Mouse (Mus musculus): ENCODE data around the gene Casc3.

Gene Casc3

DNA sequence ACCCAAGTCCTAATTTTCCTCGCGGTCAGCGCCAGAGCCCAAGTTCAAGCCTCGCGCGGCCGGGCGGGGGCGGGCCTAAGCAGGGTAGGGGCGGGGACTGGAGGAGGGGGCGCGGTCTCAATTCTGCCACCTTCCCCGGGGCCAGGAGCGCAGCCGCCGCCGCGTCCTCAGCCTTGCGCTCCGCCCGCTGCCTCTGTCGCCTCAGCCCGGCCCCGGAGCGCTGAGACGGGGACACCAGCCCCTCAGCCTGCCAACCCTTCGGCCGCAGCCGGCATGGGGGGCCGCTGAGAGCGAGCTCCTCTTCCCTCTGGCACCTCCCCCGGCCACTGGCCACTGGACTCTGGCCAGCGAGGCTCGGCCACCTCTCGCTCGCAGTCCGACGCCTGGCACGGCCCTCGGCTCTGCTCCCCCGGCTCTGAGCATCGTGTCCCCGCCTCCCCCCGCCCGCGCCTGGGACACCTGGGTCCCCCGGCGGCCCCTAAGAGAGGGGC, 32.0 kb downstream of the Casc3 start, which contains the start of gene Rapgefl1:
Rapgefl1 (plus strand) TSS at position 135 of the 491 bp plus-strand sequence.
- peak; percentile 93 for DNase-seq

DNA sequence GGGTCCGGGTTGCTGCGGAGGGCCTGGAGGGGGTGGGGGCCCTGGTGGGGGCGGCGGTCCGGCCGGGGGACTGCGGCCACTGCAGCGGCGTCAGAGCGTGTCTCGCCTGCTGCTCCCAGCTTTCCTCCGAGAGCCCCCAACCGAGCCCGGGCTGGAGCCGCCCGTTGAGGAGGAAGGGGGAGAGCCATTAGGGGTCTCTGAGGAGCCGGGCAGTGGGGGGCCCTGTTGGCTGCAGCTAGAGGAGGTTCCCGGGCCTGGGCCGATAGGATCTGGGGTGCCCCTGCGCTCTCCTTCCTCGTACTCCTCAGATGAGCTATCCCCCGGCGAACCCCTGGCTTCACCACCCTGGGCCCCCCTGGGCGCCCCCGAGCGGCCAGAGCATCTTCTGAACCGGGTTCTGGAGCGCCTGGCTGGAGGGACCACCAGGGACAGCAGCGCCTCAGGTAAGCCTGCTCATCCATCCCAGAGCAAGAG, 32.6 kb downstream of the Casc3 start:
- DNase-seq, result peak; percentile 30

DNA sequence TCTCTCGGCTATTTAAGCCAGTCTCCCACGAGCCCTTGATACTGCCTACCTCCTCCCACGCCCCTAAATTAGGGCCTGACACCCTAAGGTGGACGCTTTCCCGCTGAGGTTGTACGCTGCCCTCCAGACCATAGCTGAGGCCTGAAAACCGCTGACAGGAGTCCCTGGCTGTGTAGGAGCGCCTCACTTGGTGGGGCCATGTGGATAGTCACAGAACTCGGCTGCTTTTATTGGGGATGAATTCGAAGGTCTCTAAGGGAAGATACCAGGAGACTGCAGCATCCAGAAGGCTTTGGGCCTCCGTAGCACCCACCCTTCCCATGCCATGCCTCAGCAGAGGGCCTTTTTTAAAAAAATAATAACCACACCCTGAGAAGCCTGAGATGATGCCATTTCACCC, 33.2 kb downstream of the Casc3 start:
- no peak for DNase-seq

DNA sequence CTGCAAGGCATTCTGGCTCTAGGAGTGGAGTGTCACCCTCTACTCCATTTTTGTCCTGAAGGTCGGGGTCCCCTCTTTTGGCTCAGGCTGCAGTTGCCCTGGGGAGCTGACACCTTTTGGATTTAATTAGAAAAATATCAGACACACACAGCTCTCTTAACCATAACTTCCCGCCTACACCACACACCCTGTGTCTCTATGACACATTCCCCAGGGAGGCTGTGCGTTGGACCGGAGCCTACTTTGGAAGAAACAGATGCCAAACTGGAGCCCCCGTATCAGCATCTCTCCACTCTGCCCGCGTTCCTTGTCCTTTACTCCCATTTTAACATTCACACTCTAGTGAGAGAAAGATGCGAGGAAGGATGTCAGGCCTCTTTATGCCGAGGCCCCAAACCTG, 33.8 kb downstream of the Casc3 start:
- DNase-seq, result no peak

DNA sequence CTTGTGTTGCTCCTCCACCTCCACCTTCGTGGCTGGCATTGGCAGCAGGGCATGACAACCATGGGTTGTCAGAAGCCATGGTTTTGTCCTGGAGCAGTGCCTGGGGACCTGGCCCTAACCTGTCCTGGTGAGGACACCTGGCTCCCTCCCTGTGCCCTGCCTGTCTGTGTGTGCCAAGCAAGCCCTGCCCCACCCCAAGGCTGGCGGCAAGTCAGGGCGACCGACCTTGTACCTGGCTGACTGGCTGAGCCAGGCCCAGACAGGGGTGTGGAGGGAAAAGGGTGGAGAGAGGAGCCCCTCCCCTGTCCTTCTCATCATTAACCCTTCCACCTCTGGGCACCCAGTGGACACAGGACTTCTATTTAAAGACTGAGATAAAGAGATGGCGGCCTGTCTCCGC, 34.7 kb downstream of the Casc3 start:
- DNase-seq, result no peak

DNA sequence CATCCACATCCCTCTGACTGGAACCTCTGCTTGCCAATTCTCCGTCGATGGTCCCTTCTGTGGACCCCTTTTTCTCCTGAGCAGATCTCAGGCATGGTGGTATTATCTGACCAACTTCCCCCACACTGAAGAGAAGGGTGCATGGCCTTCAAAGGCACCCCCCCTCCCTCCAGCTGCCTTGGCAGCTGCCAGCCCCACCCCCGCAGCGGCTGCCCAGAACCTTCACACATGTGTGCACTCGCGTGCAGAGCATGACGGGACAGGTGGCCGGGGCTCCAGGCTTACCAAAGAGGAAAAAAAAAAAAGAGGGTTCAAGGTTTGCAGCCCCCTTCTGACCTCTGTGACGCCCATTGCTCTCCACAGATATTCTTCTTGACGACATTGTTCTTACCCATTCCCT, 35.2 kb downstream of the Casc3 start:
- DNase-seq, result no peak

DNA sequence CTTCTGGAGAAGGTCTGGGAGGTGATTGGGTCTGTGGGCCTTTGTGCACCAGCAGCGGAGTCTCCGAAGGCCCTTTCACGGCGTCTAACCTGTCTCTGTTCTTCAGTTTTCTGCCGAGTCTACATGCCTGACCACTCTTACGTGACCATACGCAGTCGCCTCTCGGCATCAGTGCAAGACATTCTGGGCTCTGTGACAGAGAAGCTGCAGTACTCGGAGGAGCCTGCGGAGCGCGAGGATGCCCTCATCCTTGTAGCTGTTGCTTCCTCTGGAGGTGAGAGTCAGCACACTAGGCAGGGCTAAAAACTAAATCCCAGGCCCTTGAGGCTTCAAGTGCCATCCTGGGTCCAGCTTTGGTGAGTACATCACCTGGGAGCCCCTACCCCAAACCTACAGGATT, 41.3 kb downstream of the Casc3 start:
- peak; percentile 32 for DNase-seq

DNA sequence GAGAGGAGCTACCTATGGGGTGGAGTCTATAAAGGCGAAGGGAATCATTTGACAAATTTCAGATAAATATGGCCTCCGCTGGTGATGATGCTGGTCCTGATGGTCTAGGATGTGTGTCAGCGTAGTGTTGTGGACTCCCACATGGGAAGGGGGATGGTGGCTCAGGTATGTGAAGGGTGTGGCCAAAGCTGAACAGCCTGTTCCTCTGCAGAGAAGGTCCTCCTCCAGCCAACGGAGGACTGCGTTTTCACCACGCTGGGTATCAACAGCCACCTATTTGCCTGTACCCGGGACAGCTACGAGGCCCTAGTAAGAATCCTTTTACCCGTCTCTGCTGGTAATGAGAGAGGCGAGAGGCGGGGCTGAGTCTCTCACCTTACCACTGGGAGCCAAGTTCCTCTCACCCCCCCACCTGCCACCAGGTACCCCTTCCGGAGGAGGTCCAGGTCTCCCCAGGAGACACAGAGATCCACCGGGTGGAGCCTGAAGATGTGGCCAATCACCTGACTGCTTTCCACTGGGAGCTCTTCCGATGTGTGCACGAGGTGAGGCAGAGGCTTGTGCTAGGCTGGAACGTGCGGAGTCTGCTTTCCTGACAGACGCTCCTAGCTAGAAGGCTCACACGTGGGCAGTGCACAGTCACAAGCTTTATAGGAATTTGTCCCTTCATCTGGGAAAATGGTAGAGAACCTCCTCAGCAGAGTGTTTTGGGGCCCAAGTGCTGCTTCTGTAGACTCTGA, 42.3 kb downstream of the Casc3 start:
- no peak for DNase-seq

DNA sequence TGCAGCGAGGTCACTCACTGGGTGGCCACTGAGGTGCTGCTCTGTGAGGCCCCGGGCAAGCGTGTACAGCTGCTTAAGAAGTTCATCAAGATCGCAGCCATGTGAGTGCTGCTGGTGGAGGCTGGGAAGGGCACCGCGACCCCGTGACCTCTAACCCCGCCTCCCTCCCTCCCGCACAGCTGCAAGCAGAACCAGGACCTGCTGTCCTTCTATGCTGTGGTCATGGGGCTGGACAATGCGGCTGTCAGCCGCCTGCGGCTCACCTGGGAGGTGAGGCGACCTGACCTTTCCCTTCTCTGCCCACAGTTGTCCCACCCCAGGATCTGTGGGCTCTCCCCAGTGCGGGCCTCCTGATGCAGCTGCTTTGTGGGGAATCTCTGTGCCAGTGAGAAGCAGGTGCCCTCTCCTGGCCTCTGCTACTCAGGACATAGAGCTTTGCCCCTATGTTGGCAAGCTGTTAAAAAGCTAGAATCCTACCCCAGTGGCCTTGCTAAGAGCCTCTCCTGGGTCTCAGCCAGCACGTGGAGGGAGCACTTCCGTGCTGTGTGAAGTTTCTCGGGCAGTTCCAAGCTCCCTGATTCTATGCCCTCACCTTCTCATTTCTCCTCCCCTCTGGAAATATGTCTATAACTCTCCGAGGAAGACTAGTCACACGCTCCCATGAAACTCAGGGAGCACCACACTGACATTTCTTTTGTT, 44.6 kb downstream of the Casc3 start:
- peak; percentile 59 for DNase-seq

DNA sequence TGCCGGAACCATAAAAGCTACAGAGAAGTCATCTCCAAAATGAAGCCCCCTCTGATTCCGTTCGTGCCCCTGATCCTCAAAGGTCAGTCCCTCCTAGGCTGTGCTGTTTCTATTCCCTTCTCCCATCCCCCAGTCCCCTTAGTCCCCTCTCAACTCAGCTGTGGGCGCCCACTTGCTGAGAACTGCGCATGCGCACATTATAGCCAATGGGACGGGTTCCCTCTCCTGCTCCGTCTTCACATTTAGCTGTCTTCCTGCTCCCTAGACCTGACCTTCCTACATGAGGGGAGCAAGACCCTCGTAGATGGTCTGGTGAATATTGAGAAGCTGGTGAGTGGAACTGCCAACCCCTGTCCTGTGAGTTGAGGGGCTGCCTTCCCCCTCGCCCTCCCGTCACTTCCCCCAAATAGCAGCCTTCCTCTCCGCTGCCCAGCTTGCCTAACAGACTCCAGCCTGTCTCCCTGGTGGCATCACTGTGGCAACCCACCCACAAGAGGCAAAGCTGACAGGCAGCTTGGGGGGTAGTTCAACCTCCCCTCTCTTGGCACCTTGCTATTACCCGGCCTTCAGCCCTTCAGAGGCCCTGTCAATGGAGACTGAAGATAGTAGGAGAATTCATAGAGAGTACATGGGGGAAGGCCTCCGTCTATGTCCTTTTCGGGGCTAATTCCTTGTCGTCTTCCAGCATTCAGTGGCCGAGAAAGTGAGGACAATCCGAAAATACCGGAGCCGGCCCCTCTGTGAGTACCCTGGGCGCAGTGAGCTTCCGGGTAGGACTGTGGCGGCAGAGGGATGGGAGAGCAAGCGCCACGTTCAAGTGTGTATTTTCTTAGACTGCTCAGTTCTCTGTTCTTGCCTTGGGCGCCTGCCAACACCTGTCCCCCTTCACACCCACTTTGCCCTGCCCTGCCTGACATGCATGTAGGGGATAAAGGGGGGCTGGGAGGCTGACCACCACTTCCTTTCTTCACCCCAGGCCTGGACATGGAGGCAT, 45.7 kb downstream of the Casc3 start:
- peak; percentile 66 for DNase-seq

DNA sequence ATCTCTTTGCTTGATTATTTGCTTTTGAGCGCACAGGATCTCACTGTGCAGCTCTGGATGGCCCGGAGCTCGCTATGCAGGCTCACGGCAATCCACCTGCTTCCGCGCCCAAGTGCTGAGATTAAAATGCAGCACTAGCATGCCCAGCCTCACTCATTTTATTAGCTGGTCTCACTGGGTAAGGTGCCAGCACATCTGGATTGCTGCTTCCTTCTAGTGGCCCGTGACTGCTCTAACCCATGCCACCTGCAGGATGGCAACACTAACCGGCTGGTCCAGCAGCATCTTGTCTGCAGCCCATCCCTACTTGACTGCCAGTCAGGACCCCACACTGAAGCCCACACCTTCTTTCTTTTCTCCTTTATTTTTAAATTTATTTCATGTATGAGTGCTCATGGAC, 49.4 kb downstream of the Casc3 start:
- no peak for DNase-seq

DNA sequence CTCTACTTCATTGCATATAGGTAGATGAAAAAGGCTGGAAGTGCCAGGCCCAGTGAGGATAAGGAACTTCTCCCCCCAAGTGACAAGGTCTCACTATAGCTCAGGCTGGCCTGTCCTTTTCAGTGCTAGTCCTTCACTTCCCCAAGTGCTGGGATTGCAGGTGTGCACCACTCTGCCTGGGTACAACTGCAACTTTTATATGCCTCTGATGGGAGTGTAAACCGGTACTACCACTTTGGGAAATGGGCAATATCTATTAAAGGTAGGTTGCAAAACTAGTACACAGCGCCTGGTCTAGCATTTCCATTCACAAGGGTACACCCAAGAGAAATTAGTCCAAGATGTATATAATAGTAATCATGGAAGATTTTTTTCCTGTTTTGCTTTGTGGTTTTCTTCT, 50.0 kb downstream of the Casc3 start:
- DNase-seq, result no peak

DNA sequence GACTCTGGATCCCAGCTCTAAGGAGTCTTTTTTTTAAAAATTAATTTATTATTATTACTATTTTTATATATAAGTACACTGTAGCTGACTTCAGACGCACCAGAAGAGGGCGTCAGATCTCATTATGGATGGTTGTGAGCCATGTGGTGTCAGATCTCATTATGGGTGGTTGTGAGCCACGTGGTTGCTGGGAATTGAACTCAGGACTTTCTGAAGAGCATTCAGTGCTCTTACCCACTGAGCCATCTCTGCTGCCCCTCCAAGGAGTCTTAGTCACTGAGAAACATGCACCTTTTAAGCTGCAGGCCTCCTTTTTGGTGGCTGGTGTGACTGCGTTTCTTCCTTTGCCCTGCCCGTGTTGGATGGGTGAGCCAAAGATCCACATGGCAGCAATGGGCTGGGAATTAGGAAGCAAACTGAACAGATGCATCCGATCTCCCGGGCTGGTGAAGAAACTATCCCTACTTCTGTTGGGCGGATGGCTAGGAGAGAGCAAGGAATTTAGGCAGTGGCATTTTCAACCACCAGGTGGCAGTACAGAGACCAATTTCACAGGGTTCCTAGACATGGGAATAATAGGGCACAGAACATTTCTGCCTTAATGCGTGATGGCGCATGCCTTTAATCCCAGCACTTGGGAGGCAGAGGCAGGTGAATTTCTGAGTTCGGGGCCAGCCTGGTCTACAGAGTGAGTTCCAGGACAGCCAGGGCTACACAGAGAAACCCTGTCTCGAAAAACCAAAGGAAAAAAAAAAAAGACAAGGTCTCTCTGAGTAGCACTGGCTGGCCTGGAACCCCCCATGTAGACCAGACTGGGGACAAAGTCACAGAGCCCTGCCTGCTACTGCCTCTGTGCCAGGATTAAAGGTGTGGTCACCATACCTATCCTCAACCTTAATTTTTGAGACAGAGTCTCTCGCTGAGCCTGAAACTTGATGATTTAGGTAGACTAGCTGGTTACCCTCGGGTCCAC, 54.3 kb downstream of the Casc3 start:
- DNase-seq, result peak; percentile 90

DNA sequence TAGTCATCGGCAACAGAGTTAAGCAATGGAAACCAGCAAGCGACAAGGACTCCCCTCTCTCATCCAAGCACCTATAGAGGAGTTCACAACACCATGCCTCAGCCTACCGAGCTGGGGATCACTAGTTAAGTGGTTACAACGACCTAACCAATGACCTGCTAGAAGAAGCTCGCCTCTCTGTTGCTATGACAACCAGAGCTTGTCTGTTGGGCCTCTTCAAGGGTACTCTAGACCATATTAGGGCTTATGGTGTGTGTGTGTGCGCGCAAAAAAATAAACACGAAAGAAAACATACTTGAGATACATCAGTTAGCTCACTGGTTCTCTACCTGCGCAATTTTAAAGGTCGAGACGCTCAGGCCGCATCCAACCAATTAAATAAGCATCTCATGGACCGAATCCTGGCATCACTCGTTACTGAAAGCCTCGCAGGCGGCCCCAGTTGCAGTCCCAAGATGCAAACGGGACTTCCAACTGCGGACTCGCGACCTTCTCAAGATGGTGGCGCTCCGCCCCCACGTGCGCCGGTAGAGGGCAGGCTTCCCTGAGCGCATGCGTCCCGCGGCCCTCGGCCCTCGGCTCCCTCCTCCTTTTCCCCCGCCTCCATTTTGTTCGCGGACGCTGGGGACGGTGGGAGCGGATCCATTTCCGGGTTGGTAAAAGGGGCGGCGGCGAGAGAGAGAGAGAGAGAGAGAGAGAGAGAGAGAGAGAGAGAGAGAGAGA, 58.5 kb downstream of the Casc3 start, which contains the start of gene Wipf2:
Wipf2 (plus strand) TSS at position 611 of the 723 bp plus-strand sequence.
- DNase-seq, result peak; percentile 99

DNA sequence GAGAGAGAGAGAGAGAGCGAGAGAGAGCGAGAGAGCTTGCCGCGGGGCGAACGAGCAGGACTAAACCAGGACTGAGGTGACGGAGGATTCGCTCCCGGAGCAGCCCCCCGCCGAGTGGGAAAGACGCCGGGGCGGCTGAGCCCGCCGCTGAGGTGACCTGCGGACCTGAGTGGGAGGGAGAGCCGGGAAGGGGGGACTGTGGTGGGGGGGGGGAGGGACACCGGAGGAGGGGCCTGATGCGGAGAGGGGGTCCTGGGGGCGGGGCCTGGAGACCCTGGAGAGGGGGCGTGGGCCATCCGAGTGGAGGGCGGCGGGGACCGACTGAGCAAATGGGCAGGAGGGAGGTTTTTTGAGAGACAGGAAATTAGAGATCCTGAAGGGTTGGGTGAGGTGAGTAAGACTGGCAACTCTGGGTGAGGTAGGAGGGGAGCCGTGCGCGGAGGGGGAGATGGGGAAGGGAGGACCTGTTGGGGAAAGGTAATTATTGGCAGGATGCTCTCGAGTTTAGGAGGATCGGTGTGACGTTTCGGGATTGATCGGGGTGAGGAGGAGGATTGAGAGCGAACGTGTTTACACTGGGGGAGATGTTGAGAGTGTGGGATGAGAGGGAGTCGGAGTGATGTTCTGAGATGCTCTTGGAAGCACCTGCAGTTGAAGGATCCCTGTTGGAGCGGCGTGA, 59.2 kb downstream of the Casc3 start:
- peak; percentile 89 for DNase-seq

DNA sequence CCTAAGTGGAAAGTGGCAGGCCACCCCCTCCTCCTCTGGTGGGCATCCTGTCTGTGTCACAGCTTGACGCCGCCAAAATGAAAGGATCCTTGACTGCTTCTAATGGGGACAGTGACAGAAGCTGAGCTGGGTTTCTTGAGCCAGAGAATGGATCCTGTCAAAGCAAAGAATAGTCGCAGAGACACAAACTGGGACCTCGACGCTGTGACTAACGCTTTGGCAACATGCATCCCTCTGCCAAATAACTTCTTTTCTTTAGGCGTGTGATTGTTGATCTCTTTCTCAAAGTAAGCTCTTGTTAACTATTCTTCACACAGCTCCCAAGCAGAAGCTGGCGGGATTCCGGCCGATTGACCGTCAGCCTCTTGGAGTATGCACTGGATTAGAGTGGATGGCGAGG, 62.6 kb downstream of the Casc3 start:
- peak; percentile 29 for DNase-seq

DNA sequence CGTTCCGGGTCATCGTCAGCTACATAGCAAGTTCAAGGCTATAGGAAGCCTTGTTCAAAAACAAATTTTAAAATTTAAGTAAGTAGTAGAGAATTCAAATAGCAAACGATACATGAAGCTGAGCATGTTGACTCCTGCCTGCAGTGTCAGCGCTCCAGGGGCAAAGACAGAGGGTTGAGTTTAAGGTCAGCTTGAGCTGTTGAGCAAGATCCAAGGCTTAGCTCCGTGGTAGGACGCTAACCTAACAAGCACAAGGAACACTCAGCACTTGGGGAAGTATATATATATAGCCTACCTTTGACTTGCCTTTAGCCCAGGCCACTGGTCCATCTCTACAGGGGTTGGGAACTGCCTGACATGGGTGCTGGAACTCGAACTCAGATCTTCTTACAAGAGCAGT, 65.2 kb downstream of the Casc3 start:
- no peak for DNase-seq

DNA sequence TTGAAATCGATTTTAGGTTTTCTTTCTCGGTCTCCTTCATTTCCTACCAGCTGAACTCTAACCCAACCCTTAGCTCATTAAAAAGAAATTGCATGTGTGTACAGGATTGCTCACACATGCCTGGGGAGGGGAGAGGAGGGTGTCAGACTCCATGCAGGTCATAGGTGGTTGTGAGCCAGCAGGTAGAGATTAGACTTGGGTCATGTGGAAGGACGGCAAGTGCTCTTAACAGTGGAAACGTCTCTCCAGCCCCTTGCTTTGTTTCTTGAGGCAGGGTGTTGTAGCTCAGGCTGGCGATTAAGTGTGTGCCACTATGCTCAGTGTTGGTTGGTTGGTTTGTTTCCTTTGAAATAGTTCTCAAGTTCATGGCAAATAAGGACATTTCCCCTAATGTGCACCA, 66.1 kb downstream of the Casc3 start:
- no peak for DNase-seq

DNA sequence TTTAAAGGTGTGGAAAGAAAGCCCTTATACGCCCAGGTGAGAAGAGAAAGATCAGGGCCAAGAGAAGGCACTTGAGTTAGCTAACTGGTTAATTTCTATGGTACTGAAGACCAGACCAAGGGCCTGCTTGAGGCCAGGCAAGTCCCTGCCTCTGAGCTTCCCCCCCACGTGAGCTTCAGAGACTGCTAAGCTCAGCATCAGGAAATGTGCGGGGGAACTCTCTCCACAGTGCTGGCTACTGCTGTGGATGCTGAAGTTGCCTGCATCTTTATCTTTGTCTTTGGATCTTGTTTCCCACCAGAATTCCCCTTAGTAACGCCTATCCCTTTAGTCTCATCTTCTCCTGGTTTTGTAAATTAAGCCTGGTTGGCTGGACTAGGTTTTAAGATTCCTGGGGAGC, 66.7 kb downstream of the Casc3 start:
- no peak for DNase-seq

DNA sequence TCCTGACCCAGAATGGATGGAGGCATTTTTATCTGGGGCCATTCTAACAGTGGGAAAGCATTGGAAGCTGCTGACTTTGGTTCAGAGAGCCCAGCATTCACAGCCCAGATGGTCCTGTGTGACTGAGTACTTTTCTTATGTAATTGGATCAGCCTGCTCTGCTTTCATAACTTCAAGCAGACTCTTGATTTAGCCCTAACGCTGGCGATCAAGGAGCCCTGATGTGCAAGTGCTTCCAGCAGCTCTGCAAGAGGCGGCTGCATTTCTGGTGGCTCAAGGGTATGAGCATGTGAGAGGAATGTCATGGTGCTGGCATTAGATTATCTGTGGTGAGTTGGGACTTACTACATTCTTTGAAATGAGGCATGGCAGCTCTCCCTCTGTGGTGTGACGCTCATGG, 67.3 kb downstream of the Casc3 start:
- DNase-seq, result no peak

All from embryo, embryonic 11 days (tissue).